Mouse (Mus musculus) spleen, postnatal 36 days (tissue): ENCODE results near the gene Kdr.
"Not testable (repeated sequence)": the region's sequence is repeated elsewhere in the genome, so short reads cannot be mapped to it uniquely, and the experiment has no call there.

Experiments
- DNase-seq, 2 experiments: peaks; one replicate each; pipeline ENCODE4 v3.0.0; 2022; ENCODE audit warnings: low spot score in 2 of 2, mixed read lengths in 1 of 2

Gene Kdr

DNA sequence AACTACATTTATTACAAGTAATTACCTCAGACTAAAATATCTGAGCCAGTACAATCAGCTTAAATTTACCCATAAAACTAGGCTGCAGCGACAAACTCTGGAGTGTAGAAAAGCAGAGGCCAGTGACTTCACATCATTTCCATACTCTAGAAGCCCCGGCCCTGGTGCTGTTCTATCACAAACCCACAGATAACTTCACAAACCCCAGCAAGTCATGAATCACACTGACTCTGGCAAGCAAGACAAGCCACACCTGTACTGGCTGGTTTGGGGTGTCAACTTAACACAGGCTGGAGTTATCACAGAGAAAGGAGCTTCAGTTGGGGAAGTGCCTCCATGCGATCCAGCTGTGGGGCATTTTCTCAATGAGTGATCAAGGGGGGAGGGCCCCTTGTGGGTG lies 18.4 kb downstream of the Kdr start:
- no peak for DNase-seq

- DNase-seq: no peak
These were observed 21.7 kb downstream of the Kdr start for GRCm38 (mm10) chr5:75956526-75956925.

GRCm38 (mm10) chr5:75955876-75956275 lies 22.4 kb downstream of the Kdr start:
- no peak for DNase-seq

GRCm38 (mm10) chr5:75954778-75955330 lies 23.4 kb downstream of the Kdr start:
- no peak for DNase-seq

DNA sequence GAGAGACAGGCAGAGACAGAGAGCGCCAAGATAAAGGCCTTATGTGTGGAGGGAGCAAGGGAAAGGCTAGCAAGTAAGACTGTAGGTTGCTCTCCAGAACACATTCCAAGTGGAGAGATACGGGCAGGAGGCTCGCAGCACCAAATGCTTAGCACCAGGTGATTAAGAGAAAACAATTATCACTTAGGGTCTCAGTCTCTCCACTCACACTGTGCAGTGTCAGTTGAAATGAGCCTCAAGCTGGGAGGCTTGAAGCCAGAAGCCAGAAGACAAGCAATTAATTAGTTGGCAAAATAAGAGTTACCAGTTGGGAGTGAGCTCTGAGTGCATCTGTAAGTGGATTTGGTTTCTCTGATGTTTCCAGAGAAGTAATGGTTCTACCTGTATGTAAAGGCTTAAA lies 24.0 kb downstream of the Kdr start:
- DNase-seq: no peak

DNA sequence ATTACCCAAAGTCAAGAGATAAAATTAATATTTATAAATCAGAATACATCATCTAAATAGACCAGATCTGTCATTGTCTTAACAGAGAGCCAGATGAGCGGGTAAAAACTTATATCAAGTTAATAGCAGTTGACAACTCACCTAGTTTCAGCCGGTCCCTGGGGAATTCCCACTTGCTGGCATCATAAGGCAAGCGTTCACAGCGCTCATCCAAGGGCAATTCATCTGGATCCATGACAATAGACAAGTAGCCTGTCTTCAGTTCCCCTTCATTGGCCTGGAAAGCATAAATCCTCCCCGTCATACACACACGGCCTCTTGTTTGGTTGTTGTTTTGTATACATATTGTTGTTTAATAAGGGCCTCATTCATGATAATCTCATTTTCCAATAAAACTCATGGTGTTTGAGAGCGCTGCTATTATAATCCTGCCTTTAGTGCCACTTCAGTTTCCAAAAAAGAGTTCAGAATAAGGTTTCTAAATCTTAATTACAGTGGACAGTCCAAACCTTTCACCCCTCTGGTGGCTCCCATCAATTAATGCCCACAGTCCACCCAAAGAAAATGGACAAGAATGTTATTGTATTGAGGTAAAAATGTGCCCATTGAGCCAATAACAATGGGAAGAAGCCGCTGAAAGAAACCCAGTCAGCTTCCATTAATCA lies 26.0 kb downstream of the Kdr start:
- DNase-seq: no peak

- no peak for DNase-seq
These were observed 27.4 kb downstream of the Kdr start for GRCm38 (mm10) chr5:75950866-75951265.

DNA sequence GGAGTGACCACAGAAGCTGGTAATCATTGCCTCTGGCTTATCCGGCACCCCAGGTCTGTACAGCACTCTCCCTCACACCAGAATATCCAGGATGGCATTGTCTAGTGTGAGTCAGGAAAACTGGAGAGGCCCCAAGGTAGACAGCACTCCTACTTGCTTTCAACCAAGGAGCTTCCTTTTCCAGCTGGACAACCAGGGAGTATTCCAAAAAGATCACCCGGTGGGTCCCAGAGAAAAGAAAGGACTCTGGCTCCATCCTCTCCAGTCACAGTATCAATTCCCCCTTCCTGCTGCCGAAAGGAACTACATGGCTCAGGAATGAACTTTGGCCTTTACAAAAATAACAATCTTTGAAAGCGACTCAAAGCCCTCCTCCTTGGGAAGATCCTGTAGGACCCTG lies 32.9 kb downstream of the Kdr start:
- DNase-seq: no peak

GRCm38 (mm10) chr5:75943301-75943700 lies 35.0 kb downstream of the Kdr start:
- DNase-seq: no peak

DNA sequence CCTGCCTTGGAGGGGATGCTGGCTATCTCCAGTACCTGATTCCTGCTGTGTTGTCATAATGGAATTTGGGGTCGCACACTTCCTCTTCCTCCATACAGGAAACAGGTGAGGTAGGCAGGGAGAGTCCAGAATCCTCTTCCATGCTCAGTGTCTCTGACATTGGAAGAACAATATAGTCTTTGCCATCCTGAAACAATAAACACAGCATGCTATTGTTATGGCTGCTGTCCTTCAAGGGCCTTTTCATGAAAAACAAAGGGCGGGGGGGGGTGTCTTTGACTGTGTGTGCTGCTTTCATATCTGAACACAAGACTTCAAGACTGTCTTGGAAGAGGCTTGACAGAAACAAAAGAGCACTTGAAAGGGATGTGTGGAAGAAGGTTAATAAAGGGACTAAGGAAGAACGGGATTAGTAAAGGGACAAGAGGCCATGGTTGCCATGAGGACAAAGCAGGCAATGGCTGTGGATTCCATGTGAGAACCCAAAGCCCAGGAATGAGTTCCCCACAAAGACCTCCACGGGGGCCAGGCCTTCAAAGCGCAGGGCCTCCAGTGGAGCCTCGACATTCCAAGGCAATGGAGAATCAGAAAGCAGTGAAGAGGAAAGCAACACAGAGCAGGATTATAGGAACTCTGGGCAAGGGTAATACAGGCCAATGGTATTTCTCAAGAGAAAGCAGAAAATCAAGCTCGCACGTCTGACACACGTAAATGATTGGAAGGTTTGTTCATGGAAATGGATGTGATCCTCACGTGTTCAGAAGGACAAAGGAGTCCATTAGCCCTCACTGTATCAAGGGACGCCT lies 36.3 kb downstream of the Kdr start:
- no peak for DNase-seq

GRCm38 (mm10) chr5:75939144-75939732 lies 39.0 kb downstream of the Kdr start:
- DNase-seq: no peak

- no peak for DNase-seq
These were observed 40.2 kb downstream of the Kdr start for GRCm38 (mm10) chr5:75938012-75938411.

DNA sequence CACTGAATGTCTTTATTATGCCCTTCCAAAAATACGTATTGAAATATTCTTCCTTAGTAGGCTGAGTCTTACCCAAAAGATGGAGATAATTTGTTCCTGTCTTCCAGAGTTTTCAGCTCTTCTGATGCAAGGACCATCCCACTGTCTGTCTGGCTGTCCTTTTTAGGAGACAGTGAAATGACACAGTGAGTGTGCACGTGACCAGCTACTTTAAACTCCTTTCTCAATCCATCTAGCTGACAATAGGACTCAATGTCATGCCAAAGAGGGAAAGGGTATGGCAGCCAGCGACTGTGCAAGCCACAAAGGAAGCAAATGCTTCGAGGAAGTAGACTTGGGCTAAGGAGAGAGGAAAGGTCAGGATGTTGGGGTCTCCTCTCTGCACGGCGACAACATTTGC lies 42.0 kb downstream of the Kdr start:
- DNase-seq: no peak

GRCm38 (mm10) chr5:75935225-75935624 lies 43.0 kb downstream of the Kdr start:
- no peak for DNase-seq

DNA sequence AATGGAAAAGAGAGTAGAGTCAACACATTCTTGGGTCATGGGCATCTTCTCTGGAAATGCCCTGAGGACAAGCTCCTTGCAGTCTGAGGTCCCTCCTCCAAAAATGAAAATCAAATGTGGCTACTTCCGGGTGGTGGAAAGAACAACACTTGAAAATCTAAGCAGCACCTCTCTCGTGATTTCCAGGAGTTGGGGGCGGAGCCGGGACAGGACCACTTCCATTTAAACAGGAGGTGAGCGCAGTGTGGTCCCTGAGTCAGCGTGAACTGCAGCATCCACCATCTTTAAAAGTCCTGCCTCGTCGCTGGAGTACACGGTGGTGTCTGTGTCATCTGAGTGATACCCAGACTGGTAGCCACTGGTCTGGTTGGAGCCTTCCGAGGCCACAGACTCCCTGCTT lies 44.1 kb downstream of the Kdr start:
- DNase-seq: no peak

DNA sequence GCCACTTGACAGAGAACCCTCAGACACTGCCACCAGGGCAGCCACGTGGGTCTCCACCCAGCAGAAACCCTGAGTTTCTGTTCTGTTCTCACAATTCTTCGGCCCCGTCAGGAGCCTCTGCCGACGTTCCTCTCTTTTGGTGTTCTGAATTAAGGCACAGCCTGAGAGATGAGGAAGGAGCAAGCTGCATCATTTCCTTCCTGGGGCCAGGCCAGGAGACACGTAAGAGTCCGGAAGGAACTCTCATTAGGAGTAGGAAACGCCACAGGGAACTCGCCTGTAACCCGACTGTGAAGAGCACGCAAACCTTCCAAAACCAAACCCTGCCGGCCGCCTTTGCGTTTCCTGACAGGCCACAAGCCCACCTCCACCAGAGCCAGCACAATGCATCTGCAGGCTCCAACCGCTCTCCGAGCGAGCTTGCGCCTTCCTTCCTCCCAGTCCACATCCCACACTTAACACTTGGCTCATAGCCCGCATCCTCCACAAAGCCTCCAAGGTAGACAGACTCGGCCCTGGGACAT lies 44.7 kb downstream of the Kdr start:
- DNase-seq: peak; percentile 45 to 50

GRCm38 (mm10) chr5:75931458-75931857 lies 46.8 kb downstream of the Kdr start:
- not testable (repeated sequence) for DNase-seq

GRCm38 (mm10) chr5:75929960-75930359 lies 48.3 kb downstream of the Kdr start:
- no peak for DNase-seq

DNA sequence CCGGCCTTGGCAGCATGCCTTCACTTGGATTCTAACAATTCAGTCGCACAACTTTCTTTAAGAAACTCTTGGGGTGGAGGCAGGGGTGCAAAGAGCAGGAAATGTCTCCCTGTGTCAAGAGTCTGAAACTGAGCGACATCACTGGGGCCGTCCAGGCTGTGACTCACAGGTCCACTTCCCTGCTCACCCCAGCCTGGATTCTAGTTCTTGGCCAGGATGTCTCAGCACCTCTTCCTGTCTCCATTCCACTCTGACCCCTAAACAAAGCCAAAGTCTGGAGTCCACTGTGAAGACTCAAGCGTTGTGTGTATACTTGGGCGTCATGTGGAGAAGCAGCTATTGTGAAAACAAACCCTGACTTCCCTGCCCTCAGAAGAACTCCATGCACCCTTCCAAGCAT lies 55.6 kb downstream of the Kdr start:
- DNase-seq: no peak

DNA sequence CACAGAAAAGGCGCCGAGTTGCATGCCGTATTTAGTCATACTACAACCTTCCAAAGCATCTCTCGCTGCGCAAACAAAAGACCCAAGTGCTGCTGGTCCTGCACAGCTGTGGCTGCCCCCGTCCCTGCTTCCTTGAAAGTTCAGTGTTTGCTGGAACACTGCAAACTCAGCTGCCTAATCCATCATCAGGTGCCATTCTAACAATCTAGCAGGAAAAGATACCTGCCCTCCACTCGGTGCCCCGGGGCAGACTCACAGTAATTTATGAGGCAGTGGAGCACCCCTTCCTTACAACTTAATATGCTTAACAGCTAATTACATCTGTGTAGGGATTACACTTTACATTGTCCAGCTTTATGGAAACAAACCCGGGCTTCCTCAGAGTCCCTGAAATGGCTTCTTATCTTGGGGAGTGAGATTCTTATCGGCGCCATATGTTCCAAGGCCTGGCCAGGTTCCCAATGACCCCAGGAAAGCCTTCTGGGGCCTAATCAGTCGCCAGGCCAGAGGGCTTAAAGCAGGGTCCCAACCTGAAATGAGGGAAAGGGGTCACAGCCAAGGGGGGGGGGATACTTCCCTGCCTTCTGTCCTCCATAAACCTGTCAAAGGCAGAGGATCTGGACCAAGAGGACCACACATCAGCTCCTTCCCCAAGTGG lies 56.4 kb downstream of the Kdr start:
- DNase-seq: no peak

DNA sequence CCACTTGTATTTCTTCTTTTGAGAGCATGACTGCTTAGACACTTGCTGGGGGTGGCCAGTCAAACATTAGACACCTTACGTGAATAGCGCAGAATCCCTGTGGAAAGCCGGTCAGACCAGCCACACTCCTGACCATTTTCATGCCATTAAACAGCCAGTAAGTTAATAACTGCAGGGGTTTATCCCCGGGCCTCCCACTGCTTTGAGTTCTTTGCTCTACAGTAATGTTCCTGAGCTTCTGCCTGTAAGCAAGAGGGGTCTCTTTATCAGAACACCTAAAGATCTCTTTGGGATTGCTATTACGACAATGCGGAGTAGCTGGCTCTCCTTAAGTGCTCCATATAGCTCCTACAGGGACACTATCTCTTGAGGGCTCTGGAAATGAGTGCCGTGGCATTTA lies 58.7 kb downstream of the Kdr start:
- DNase-seq: no peak

- DNase-seq: no peak
These were observed 60.1 kb downstream of the Kdr start for GRCm38 (mm10) chr5:75918139-75918538.
